Mouse (Mus musculus) CD8-positive naive resting alpha-beta T cell, adult 2 months (primary cell): ENCODE measurements around the gene Ykt6.

Experiments
- DNase-seq, 2 experiments: peaks; one replicate each; pipeline ENCODE4 v3.0.0; 2022; ENCODE audit warnings: low read depth in 2 of 2, low spot score in 2 of 2

Gene Ykt6

GRCm38 (mm10) chr11:6016368-6016767 is 60.9 kb downstream of the Ykt6 start:
- no peak for DNase-seq

DNA sequence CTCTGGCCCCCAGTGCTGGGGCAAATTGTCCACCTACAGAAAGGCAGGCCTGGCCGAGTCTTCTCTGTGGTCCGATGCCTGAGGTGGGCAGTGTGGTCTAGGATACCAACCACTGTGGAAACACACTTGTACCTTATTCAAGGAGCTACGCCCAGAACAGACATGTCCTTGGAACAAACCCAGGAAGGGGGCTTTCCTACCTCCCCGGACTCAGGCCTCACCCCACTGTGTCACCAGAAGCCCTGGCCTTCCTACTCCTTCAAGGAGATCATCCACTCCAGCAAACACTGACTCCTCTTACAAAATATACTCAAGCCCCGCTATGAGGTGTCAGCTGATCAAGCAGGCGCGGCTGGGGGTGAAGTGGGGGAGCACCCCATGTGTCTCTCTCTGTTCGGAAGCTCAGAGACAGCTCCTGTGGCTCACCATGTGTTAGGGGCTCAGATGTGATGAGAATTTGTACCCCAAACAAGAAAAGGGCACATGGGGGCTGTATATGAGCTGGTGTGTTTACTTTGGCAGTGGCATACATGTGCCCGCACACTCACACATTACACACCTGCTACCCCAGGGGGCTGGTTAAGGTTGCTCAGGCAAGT is 61.4 kb downstream of the Ykt6 start:
- DNase-seq: no peak
